Mouse (Mus musculus): ENCODE measurements around the gene Zdhhc6. TPM values are rescaled to one million over a fixed set of nuclear protein-coding genes. Genes with fewer than 3 reads are reported as not detected.

Zdhhc6 gene
- total RNA-seq, 2 experiments from 2014 or later = 27.7 to 30.7 TPM

DNA sequence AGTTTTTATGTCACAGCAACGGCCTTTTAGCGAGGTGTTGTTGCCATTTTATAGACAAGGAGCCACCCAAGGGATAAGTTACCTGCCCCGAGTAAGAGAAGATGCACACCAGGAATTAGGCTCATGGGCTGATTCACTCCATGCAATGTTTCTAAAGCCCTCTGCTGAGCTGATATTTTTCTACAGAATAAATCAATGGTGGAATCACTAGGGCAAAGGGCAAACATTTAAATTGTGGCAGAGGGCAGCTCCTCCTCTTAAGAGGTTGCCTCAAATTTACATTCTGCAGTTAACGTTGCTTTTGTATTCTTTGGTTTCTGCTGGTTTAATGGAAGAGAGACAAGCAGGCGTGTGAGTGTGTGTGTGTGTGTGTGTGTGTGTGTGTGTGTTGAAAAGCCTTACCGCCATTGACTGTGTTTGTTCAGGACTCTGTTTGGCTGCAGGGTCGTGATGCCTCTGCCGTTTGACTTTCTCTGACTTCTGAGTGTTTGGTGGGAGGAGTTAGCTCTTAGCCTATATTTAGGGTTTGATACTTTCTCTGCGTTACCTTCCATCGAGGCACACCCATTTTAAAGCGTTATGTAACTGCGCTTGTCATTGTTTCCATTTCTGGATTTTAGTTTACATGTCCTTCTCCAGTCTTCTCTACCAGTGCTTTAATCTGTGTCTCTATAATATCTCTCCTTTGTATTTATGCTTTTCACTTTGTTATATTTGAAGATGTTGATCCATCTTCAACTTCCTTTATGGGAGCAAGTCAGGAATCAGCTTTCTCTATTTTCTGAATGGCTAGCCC lies 55.2 kb downstream of the Zdhhc6 start:
- intact Hi-C loops (cut with DNase I) = no loop called here
- DNase-seq = no peak

- DNase-seq = no peak
- intact Hi-C loops (cut with DNase I) = no loop called here
Observed at GRCm38 (mm10) chr19:55258514-55258913, 57.3 kb downstream of the Zdhhc6 start.

- intact Hi-C loops (cut with DNase I) = no loop called here
- no peak for DNase-seq
Observed at GRCm38 (mm10) chr19:55257656-55258375, 58.0 kb downstream of the Zdhhc6 start.

DNA sequence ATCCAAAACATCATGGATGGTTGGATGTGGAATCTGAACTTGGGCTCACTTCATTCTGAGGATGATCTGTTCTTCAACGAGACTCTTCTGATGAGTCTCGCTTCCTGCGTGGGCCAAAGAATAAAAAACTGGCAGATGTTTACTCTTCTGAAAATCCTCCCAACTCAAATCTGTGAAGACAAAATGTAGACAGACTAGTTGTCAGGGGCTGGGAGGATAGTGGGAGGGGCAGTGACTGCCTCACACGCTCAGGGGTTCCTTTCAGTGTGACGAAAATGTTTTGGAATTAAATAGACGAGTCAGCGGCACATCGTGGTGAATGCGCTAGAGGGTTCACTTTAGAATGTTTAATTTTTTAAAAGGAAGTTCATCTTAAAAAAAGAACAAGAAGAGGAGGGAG lies 59.7 kb downstream of the Zdhhc6 start:
- intact Hi-C loops (cut with DNase I) = no loop called here

GRCm38 (mm10) chr19:55254513-55255016 lies 61.3 kb downstream of the Zdhhc6 start:
- peak; percentile 38 for DNase-seq
- intact Hi-C loops (cut with DNase I) = no loop called here

More for the DNA sequence above, 59.7 kb downstream of the Zdhhc6 start:
- no peak for DNase-seq

- intact Hi-C loops (cut with DNase I) = no loop called here
- peak; percentile 38 for DNase-seq
Observed at GRCm38 (mm10) chr19:55253570-55254441, 62.0 kb downstream of the Zdhhc6 start.

DNA sequence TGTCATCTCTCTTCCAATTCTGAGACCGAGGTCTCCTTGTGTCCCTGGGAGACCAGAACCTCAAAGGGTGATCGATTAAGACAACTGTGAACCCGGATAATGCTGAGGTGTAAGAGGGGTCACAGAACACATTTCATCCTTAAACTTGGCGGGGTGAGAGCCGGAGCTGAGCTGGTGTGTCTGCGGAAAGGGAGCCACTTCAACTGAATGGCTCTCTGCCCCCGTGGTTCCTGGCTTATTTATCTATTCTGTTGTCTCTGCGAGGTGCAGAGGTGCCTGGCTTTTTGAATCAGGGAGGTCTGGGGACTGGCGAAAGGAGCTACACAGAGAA lies 62.6 kb downstream of the Zdhhc6 start:
- intact Hi-C loops (cut with DNase I) = no loop called here
- DNase-seq = no peak

- no peak for DNase-seq
- intact Hi-C loops (cut with DNase I) = no loop called here
Observed at GRCm38 (mm10) chr19:55251383-55252124, 64.3 kb downstream of the Zdhhc6 start, which contains the start of gene Acsl5. TSS of gene Acsl5 (plus strand) at chr19:55251938.

DNA sequence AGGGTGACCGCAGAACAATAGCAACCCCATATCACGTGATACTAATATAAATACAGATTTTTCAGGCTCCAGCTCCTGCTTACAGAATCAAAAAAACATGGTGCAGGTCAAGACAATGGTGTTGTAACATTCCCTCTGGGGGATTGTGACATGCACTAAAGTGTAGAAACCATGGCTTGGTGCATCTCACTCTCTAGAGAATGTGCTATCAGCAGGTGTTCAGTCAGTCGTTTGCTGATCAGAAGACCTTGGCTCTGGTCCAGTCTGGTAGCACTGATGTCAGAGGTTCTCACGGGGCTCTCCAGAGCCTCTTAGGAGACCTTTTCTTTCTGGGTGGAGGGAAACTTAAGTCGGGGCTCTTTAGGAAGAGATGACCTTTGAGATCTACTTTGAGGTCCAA lies 65.4 kb downstream of the Zdhhc6 start:
- intact Hi-C loops (cut with DNase I) = no loop called here
- no peak for DNase-seq

- intact Hi-C loops (cut with DNase I) = no loop called here
Observed at GRCm38 (mm10) chr19:55247991-55248520, 67.8 kb downstream of the Zdhhc6 start.

DNA sequence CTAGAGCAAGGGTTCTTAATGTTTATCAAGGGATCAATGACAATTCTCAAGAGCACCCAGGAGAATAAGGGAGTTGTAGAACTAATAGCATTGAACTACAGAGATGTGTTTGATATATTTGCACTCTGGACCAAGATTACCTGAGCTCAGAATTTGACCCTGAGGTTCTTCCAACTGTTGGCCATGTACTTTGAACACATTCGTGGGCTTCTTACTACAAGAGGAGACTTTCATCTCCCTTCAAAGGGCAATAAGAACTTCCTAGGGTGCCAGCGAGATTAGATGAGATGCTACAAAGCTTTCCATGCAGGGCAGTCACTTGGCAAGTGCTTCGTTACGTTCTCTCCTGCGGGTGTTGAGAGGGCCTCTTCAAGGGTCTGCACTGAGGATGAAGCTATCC lies 68.3 kb downstream of the Zdhhc6 start:
- intact Hi-C loops (cut with DNase I) = no loop called here
- DNase-seq = no peak

More at GRCm38 (mm10) chr19:55247991-55248520, 67.8 kb downstream of the Zdhhc6 start:
- no peak for DNase-seq

- DNase-seq = peak; percentile 60
- intact Hi-C loops (cut with DNase I) = no loop called here
Observed at GRCm38 (mm10) chr19:55244791-55245231, 71.0 kb downstream of the Zdhhc6 start.

GRCm38 (mm10) chr19:55241186-55241645 lies 74.6 kb downstream of the Zdhhc6 start, which contains the start of gene Gucy2g:
TSS of gene Gucy2g (minus strand) at chr19:55241236.
- intact Hi-C loops (cut with DNase I) = no loop called here
- DNase-seq = no peak

- DNase-seq = no peak
- intact Hi-C loops (cut with DNase I) = no loop called here
Observed at GRCm38 (mm10) chr19:55239766-55240426, 75.9 kb downstream of the Zdhhc6 start.

DNA sequence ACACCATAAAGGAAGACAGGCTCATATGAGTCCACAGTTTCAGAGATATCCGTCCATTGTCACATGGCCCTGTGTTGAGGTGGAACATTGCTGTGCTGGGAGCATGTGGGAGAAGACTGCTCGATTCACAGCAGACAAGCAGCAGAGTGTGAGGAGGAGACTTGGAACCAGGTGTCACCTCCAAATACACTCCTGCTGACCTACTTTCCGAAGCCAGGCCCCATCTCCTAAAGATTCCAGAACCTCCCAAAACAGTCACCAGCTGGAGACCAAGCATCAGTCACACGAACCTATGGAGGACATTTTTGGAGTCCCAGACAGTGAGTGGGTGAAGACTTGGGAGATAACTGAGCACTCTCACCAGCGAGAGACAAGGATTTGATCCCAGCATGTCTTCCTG lies 79.3 kb downstream of the Zdhhc6 start:
- intact Hi-C loops (cut with DNase I) = no loop called here
- no peak for DNase-seq

GRCm38 (mm10) chr19:55236026-55236425 lies 79.8 kb downstream of the Zdhhc6 start:
- intact Hi-C loops (cut with DNase I) = no loop called here
- no peak for DNase-seq

DNA sequence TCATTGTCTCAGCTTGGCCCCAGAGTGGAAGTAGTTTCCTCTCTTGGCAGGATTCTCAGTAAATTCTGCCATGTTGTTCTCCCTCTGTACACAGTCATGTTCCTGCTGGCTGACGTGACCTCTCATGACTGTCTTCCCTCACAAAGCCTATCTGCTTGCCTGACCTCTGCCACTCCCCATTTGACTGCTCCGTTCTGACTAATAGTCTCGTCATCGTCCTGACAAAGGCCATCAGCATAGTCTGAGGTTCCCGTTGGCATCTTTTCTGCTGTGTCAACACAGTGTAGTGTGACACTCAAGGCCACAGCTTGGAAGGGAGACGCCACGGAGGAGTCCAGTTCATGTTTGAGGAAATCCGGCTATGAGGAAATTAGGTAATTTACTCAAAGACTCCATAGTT lies 83.7 kb downstream of the Zdhhc6 start:
- no peak for DNase-seq
- intact Hi-C loops (cut with DNase I) = no loop called here

DNA sequence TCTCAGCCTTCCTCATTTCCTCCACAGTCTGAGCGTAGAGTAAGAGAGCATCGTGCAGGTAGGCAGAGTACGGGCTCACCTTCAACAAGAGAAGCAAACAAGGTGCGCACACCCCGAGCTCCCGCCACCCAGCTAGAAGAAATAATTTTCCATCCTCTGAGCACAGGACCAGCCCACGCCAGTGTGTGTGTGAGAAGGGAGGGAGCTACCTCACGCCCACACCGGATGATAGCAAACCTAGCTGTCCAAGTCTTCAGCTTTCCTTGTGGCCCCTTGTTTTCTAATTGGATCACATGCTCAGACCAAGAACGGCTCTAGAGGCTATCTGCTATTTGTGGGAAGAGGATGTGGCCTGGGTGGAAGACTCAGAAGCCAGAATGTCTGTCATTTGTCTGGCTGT lies 84.8 kb downstream of the Zdhhc6 start:
- DNase-seq = no peak
- intact Hi-C loops (cut with DNase I) = no loop called here

GRCm38 (mm10) chr19:55227135-55227534 lies 88.7 kb downstream of the Zdhhc6 start:
- DNase-seq = no peak
- intact Hi-C loops (cut with DNase I) = no loop called here

Measured in left cerebral cortex, postnatal 4 days (tissue).